Mouse (Mus musculus) naive thymus-derived CD4-positive, alpha-beta T cell, adult 2 months (primary cell): ENCODE data around the gene Rgs19.
A peak's percentile ranks its signal among the peaks of the same experiment; 100 is the strongest.

Source experiments
- DNase-seq: peaks from one replicate; pipeline ENCODE4 v3.0.0-alpha.2; 2011; ENCODE audit warnings: low read depth

Gene Rgs19

DNA sequence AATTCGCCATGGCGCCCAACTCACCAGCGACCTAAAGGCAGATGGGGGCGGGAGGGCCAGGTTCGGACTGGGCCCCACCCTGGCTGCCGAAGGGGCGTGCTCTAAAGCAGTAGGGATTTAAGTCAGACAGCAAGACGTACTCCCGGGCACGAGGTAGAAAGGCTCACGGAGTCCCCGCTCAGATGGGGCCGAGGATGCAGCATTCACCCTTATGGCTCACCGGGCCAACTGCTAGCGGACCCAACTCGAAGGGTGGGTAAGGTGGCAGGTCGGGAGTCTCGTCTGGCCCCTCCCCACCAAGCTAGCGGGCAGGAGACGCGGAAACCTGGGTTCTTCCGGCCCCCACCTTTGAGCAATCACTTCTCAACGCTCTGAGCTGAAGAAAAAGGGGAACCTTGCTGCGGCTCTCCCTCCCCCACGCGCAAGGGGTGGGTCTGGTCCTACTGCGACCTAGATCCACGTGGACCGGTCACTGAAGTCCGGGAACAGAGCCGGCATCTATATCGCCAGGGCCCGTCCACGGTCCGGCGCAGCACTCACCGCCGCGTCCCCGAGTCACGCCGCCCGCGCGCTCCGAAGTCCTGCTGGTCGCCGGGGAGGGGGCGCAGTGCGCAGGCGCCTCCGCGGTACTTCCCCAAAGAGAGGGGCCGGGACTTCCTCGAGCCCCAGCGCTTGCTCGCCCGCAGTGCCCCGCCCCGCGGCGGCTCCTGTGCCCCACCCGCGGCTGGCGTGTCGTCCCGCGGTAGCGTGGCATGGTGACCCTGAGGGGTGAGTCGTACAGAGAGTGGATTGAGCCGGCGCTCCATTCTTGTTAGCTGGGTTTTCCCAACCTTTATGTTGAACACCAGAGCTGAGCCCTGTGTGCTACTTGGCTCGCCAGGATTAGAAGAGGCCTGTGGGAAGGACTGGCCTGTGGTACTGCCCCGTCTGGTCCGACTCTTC is at the start of gene Rgs19:
Rgs19 (minus strand) TSS at position 639 of the 942 bp plus-strand sequence.
- peak; percentile 91 for DNase-seq

DNA sequence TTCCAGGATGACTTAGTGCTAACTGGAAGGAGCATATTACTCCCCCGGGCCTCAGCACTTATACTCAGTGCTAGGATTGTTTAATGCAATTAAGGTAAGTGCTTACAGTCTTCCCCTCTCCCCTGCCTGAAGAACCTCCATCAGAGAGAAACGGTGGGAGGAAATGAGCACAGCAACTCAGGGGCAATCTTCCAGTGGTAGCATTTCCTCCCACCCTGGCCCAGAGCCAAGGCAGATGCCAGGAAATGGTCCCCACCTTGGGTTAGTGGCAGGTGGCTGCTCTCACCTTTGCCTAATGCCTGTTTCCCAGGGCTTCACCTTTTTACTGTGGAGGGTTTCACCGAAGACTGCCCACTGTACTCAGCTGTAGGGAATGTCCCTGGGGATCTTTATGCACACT is 36.3 kb upstream of the Rgs19 start:
- peak; percentile 20 for DNase-seq

DNA sequence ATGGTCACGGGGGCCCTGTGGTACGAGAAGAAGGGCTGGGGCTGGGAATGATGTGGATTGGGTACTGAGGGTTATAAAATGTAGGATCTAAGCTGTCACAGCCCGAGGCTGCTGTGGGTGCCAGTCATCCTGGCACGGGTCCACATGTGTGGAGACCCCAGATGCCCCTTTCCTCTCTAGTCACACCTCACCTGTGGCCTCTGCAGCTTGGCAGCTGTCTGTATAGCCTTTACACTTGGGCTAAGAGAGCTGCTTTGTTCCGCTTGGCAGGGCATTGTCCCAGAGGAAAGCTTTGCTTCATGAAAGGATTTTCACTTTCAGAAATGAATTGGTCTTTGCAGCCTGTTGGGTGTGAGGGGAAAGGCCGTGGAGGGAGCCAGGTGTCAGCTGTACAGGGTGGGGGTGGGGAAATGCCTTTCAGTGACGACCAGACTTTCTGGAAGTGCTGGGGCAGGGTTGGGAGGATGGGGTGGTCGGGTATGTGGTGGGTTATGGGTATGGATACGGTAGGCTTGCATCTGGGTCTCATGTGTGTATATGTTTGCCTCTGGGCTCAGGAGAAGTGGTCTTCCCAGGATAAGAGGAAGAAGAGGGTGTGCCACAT is 34.0 kb upstream of the Rgs19 start:
- DNase-seq = no peak

DNA sequence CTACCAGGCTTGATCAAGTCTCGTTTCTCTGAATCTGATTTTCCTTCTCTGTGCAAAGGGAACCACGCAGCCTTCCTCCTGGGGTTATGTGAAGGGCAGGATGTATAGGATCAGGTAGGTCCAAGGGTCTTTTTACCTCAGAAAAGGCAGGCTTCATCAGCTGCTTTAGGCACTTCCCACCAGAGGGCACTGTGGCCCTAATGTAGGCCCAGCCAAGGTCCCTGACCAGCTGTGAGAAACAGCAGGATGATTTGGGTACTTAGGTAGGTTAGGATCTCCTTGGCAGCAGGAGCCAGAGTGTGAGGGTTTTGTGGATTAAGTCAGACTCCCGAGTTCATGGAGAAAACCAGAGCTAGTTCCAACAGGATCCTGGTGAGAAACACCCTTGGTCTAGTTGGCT is 28.4 kb upstream of the Rgs19 start:
- peak; percentile 38 for DNase-seq

DNA sequence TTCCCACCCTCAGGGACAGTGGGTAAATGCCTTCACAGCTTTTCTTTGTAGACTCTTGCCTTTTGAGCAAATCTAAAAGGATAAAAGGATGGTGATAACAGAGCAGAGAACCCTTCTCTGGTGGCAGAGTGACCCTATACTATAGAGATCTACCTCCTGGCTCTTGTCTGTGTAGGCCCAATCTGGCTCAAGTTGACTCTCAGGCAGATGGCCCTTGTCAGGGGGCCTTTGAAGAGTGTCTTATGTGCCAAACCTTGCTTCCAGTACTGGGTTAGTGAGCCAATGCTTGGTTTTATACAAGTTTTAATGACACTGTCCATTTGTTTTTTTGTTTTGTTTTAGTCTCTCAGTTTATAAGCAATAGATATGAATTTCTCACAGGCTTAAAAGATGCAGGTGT is 27.4 kb upstream of the Rgs19 start:
- no peak for DNase-seq

DNA sequence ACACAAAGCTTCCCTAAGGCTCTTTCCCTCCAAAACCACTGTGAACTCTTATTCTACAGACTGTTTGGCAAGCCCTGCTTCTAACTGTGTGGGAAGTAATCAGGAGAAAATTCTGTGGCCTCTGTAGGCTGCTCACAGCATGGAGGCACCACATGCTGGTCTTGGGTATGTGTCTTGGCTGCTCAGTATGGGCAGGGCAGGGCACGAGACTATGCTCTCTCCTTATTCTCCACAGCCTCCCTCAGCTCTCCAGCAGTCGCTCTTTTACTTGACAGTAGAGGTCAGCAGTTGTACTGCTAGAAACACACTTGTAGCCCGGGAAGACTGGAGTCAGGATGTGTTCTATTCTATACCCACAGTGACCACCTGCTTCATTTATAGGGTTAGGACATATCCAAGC is 26.3 kb upstream of the Rgs19 start:
- DNase-seq = no peak

DNA sequence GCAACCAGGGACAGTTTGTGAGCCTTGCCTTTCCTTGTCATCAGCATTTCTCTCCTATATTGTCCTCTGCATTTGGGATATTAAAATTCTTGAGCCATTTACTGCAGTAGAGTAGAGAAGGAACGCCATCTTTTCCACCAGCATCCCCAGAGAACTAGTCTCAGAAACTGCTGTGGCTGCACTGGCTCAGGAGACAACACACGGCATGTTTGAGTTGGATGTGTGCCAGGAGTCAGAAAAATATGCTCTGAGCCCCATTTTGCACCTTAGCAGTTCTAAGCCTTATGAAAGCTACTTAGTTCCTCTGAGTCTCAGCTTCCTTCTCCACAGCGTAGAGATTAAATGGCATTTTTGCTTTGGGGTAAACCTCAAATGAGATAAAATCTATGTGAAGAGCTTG is 23.2 kb upstream of the Rgs19 start:
- no peak for DNase-seq

DNA sequence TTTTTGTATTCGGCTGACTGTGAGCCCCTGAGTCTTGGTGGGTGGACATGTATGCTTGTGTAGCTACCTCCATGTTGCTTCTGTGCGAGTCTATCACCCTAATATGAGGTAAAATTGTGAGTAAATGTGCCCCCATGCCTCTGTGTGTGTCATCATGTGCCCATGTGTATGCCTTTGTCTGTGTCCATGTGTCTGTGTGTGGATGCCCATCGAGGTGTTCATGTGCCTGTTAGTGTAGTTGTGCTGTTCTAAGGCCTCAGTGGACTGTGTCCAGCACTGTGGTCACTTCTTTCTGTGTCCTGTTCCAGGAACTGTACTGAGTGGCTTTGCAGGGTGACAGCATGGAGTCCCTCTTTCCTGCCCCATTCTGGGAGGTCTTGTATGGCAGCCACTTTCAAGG is 21.6 kb upstream of the Rgs19 start:
- no peak for DNase-seq

DNA sequence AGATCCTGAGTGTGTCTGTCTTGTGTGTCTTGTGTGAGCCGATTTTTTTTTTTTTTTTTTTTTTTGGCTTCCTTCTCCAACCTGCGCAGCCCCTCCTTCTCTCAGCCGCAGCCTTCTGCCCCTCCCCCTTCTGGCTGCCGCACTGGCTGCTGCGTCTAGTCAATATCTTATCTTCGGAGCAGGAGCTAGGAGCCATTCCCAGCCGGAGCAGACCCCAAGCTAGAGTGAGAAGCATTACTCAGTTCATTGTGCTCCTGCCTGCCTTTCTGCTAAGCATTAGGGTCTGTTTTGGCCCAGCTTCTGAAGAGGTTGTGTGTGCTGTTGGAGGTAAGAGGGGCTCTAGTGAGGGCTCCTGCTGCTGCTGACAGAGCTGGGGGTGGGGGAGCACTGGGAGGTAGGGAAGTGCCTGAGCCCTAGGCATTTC is 21.1 kb upstream of the Rgs19 start, which contains the start of gene Oprl1:
Oprl1 (plus strand) TSS at position 114 of the 424 bp plus-strand sequence.
- DNase-seq = no peak

DNA sequence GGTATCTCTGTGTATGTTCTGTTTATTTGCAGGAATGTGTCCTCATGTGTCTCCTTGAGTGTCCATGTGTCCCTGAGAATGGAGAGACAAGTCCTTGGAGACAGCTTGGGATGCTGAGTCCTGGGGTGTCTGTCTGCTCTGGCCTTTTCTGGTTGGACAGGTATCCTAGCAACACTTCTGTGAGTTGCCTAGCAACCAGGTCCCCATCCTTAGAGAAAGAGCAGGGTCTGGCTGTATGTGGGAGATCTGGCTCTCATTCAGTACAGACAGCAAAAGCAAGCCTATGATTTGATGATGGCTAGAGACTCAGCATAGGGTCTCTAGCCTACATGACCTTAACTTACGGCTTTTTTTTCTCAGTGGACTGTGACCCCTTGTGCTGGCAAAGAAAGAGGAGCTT is 20.0 kb upstream of the Rgs19 start:
- no peak for DNase-seq

DNA sequence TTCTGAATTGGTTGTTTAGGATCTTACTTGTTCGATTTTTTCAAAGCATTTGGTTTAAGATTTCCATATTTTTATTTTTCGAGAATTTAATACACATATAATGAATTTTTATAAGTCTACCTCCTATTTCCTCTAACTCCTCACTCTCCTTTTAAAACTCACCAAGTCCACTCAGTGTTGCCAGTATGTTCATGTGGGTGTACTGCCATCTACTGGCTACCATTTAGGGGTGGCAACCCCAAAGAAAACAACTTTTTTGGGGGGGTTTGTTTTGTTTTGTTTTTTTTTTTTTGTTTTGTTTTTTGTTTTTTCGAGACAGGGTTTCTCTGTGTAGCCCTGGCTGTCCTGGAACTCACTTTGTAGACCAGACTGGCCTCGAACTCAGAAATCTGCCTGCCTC is 12.9 kb upstream of the Rgs19 start:
- DNase-seq = peak; percentile 76

DNA sequence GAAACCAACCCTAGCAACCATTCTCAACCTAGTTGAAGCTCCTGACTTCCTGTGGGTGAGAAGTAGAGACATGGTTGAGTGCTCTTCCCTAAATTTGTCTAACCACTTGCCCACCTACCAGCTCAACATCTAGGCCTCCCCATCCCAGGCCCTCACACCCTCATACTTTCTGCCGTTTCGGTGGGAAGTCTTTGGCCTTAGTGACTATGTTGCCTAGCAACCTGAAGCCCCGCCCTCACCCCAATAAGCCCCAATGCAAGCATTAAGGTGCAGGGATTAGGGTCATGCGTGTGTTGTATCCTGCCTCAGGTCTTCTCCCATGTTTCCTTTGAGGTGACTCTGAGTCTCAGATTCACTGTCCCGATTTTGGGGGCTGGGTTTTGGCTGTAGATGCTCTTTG is 4.5 kb upstream of the Rgs19 start, which contains the start of gene Lkaaear1:
Lkaaear1 (minus strand) TSS at position 202 of the 400 bp plus-strand sequence.
- DNase-seq = no peak

DNA sequence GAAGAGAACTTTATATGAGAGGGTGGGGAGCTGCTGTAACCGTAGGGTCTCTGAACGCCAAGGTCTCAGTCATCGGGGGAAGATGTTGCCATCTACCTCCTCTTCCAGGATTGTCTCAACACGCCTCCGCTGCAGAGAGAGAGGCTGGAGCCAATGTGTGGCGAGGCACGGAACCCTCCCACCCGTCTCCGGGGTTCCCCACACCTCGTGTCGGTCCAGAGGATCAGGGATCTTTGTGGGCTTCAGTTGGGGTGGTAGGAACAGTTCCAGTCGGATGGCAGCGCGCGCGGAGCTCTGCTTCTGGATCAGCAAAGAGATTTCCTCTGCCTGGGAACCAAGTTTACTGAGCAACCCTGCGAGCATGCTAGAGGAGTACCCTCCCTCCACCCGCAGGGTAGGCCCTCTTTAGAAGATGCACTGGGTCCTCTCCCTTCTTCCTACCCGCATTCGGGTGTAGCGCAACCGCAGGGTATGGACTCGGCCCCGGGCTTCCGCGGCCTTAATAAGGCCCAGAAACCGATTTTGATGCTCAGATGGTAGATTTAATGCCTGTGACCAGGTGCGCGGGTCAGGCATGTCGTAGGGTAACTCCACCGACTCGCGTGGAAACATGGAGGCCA is 3.1 kb upstream of the Rgs19 start:
- no peak for DNase-seq

DNA sequence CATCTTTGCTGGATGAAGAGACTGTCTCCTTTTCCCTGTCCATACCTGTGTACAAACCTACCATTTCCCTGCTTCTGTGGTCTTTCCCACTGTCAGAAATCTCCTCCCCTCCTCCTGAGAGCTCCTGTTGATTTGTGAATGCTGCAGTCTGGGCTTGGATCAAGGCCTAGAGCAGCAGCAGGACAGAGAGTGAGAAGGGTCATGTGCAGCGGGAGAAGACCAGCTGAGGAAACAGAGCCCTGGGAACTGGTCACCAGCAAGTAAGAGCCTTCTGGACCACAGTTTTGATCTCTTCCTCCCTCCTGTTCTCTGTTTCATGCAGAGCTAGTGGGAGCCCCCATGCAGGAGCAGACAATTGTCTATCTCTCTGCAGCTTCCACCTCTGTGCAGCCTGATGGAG is 2.0 kb upstream of the Rgs19 start:
- no peak for DNase-seq

DNA sequence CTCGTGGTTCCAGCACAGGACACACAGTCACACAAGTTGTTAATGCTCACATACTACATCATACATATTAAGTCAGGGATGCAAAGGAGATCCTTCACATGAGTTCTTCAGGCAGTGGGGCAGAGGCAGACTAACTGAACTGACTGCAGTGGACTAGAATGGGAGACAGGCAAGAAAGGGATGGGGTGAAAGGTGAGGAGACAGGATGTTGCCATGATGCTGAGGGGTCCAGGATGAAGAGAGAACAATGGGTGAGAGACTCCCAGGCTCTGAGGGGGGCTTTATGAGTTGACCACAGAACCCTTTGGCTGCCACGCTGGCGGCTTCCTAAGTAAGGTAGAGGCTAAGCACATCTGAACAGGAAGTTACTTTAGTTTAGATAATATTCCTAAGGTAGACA is 804 bp upstream of the Rgs19 start:
- peak; percentile 22 for DNase-seq

DNA sequence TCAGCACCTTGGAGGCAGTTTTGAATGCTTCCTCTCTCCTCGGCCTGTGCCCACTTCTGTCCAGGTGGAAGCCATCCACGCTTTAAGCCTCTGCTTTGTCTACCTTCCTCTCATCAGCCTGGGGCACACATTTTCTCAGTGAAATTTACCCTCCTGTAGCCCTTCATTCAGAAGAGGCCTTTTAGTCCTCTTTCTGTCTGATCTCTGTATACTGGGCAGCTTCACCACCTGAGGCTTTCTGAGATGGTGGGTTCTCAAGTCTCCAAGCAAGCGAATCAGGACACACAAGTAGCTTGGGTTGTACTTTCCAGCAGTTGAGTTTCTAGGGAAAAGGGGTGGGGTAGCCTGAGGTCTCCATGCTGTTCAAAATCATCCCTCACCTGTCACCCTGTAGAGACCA is 1.5 kb downstream of the Rgs19 start:
- no peak for DNase-seq

DNA sequence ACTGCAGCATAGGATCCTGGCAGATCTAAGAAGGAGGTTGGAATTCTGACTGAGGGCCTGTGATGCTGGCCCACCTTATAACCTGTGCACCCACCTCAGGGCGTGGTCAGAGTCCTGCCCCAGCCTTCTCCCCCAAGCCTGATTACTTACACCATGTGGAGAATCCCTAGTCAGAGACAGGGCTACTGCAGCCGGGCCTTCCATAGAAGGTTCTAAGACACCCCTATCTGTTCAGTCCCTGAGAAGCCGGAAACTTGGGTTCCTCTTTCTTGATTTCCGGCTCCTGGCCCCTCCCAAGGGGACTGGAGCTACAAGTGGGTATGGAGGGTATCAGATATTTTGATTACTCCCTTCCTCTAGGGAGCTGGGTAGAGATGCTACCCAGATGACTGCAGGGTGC is 2.2 kb downstream of the Rgs19 start:
- DNase-seq = peak; percentile 56

DNA sequence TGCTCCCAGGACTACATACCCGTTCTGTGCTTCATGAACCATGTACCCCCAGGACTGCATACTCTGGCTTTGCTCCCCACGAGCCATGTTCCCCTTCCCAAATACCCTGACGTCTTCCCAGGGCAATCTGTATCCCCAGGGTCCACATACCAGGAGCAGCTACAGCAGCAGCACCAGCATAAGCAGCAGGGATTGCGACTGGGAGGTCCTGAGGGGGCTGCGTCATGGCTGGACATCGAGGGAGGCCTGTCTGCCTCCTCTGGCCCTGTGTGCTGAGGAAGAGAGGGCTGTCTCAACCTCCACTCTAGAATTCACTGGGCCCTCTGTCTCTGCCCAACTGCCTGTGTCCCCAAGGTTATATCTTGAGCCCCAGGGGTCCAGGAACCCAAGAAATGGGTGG is 2.7 kb downstream of the Rgs19 start:
- no peak for DNase-seq

DNA sequence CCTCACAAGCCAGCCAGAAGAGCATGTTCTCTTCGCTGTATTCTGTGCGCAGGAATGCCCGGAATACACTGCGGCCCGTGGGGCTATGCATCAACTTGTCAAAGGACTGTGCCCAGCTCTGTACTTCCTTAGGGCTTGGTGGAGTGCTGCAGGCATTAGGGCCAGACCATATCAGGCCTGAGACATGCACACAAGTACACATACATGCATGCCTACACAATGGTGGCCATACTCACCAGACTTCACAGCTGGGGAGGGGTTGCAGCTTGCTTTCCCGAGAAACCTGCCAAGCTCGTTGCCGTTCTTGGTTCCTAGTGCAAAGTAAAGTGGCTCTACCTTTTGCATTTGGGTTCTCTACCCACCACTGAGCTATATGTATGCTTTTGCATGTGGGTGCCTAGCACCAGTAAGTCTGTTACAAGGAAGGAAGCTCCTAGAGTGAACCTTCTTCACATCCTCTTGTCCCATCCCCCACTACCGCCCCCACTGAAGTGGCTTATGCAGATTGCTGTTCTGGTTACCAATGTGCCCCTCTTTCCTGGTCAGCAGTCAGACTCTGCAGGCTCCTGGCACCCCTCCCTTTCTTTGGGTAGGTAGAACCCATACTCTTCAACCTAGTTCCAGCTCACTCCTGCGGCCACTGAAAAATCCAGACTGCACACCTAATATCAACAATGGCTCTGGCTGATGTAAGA is 4.2 kb downstream of the Rgs19 start:
- no peak for DNase-seq

DNA sequence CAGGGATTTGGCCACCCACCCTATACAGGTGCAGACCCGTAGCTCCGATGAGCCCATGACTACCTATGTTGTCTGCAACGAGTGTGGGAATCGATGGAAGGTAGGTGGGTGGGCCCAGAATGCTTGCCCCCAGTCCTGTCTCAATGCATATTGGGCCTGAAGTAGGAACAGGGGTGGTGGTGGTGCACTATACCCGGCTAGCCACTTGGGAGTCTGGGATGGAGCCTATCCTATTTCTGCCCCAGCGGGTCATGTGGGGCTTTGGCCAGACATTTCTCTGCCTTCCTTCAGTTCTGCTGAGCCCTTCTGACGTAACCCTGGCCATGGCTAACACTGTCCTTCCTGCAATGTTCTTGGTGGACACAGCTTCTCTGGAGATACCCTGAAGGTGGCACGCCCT is 6.2 kb downstream of the Rgs19 start:
- DNase-seq = no peak

DNA sequence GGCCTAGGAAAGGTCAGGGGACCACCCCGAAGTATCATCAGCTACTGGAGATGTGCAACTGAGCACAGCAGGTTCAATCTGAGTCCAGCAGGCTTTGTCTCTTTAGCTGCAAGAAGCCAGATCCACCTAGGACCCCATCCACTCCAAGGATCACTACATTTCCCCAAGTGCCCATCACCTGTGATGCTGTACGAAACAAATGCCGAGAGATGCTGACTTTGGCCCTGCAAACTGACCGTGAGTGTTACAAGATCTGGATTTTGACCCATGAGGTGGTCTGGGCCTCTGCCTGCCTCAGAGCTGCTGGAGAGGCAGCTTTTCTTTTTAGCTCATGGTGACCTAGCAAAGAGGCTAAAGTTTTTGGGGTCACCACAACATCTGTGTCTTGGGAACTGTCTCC is 8.1 kb downstream of the Rgs19 start:
- no peak for DNase-seq

DNA sequence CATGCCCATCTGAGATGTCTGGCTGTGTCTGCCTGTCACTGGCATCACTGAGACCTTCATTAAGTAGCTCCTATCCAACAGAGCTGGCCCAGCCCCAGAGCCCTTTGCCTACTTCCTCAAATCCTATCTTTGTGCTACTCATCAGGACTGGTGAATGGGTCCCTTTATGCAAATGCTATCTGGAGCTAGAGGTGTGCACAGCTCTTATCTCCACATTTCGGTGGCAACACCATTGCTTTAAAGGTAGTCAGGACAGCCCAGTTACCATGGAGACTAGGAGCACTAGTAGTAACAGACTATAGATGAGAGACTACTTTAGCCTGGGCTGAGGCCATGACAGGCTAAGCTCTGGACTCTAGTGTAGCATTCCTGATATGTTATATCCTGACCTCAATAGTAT is 9.1 kb downstream of the Rgs19 start:
- DNase-seq = no peak
